Mouse (Mus musculus) neural tube, embryonic 15.5 days (tissue): ENCODE data around the gene Wdr95. TPM values are rescaled to one million over a fixed set of nuclear protein-coding genes. Genes with fewer than 3 reads are reported as not detected.

ENCODE experiments used
- ATAC-seq: fragments of 200-750 bp; cut with Nextera tagmentation; 2 replicates; pipeline ENCODE4 v1.8.0; 2017; ENCODE audit warnings: mild to moderate bottlenecking, moderate TSS enrichment, moderate library complexity; ENCODE audit not compliant: low FRiP score
- H3K27ac ChIP-seq: fragments of 300-500 bp; sonication (generic); replicated peaks from 2 replicates; pipeline ENCODE4 v1.5.1; 2015; ENCODE audit warnings: mild to moderate bottlenecking, inconsistent platforms
- H3K27me3 ChIP-seq: fragments of 300-500 bp; sonication (generic); replicated peaks from 2 replicates; pipeline ENCODE4 v1.6.1; 2015; ENCODE audit warnings: inconsistent platforms
- H3K36me3 ChIP-seq: fragments of 300-500 bp; sonication (generic); 2 replicates; pipeline ENCODE4 v1.6.1; 2015; ENCODE audit warnings: inconsistent platforms
- H3K4me1 ChIP-seq: fragments of 300-500 bp; sonication (generic); 2 replicates; pipeline ENCODE4 v1.6.1; 2015; ENCODE audit warnings: inconsistent platforms
- H3K4me2 ChIP-seq: fragments of 300-500 bp; sonication (generic); 2 replicates; pipeline ENCODE4 v1.6.1; 2015; ENCODE audit warnings: inconsistent platforms, mild to moderate bottlenecking, moderate library complexity
- H3K4me3 ChIP-seq: fragments of 300-500 bp; sonication (generic); replicated peaks from 2 replicates; pipeline ENCODE4 v1.5.1; 2015; ENCODE audit warnings: mild to moderate bottlenecking, inconsistent platforms
- H3K9ac ChIP-seq: fragments of 300-500 bp; sonication (generic); replicated peaks from 2 replicates; pipeline ENCODE4 v1.6.1; 2015; ENCODE audit warnings: mild to moderate bottlenecking, inconsistent platforms
- H3K9me3 ChIP-seq: fragments of 300-500 bp; sonication (generic); replicated peaks from 2 replicates; pipeline ENCODE4 v1.6.1; 2016; ENCODE audit warnings: inconsistent platforms
- WGBS: fragments of 180-500 bp; shearing (Covaris S2); methylation state at CpG from one replicate; pipeline ENCODE4 v1.1.7; 2015; ENCODE audit warnings: mixed read lengths; 5-methylcytosine and 5-hydroxymethylcytosine counted together
- polyA plus RNA-seq: library from polyadenylated mRNA; unstranded; fragments of >200 nt; fragmentation: Nextera tagmentation; extraction: Ambion mirVana; gene quantifications from 2 replicates; pipeline ENCODE4 v1.2.1, GENCODE M21; 2015

Wdr95 gene
- polyA plus RNA-seq, 1 experiment from 2014 or later, result 0.12 TPM

DNA sequence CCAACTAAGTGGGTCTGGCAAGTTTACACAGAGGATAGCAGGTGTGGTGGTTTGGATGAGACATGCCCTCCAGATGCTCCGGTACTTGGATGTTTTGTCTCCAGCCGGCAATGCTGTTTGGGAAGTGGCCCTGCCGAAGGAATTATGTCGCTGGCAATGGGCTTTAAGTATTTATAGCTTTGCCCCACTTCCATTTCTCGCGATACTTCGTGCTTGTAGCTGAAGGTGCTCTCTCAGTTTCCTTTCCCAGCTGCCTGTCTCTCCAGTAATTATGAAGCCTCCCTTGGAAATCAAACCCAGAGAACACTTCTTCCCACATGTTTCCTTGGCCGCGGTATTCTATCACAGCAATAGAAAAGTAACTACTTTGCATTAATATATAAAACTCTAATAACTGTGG is 127.2 kb downstream of the Wdr95 start:
- no peak overlapping the region for H3K4me3 ChIP-seq
- H3K27me3 ChIP-seq, result no peaks in the 10 kb centered on the region
- 83% methylated on average over 9 of the region's 9 CpGs for whole genome bisulfite sequencing
- no peak for ATAC-seq
- no peaks in the 10 kb centered on the region for H3K4me1 ChIP-seq
- no peak overlapping the region for H3K4me2 ChIP-seq
- no peak overlapping the region for H3K9ac ChIP-seq
- H3K27ac ChIP-seq, result no peak overlapping the region
- no peaks in the 10 kb centered on the region for H3K9me3 ChIP-seq
- no peaks in the 10 kb centered on the region for H3K36me3 ChIP-seq

DNA sequence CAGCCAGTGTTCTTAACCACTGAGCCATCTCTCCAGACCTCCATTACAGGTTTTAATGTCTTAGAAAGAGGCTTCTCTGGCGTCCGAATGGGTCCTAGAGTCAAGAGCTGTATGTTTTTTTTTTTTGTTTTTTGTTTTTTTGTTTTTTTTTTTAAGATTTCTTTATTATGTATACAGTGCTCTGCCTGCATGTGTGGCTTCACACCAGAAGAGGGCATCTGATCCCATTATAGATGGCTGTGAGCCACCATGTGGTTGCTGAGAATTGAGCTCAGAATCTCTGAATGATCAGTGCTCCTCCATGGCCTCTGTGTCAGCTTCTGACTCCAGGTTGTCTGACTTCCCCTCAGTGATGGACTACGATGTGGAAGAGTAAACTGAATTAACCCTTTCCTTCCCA is 129.5 kb downstream of the Wdr95 start:
- WGBS, result 57% methylated on average over 3 of the region's 3 CpGs
- Histone ChIP-seq H3K27ac (no peak overlapping the region), H3K9me3 (no peaks in the 10 kb centered on the region), H3K4me3 (no peak overlapping the region), H3K4me1 (no peaks in the 10 kb centered on the region), H3K9ac (no peak overlapping the region), H3K4me2 (no peak overlapping the region), H3K36me3 (no peaks in the 10 kb centered on the region), H3K27me3 (no peaks in the 10 kb centered on the region)
- ATAC-seq, result no peak

DNA sequence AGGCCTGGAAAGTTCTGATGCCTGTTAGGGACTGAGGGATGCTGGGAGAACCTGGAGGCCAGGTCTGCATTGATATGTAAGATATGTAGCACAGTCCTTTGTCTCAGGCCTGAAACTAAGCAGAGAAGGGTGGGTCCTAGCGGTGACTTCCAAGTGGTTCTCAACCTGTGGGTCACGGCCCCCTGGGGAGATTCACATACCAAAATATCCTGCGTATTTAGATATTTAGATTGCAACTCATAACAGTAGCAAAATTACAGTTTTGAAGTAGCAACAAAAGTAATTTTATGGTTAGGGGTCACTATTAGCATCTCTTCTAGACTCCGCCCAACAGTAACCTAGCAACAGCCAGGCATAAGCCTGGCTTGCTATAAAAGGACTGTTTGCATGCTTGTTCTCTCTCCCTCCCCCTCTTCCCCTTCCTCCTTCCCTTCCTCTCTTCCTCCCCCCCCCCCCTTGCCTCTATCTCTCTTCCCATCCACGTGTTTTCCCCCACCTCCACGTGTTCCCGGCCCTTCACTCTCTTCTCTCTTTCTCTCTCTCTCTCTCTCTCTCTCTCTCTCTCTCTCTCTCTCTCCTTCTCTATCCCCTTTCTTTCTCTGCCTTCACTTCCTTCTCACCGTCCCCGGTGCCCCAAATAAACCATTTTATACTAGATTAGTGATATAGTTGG is 130.4 kb downstream of the Wdr95 start:
- H3K36me3 ChIP-seq, result no peaks in the 10 kb centered on the region
- no peak overlapping the region for H3K27ac ChIP-seq
- H3K4me1 ChIP-seq, result no peaks in the 10 kb centered on the region
- no peak overlapping the region for H3K4me3 ChIP-seq
- no peak overlapping the region for H3K4me2 ChIP-seq
- H3K9ac ChIP-seq, result no peak overlapping the region
- 73% methylated on average over 9 of the region's 9 CpGs for WGBS
- ATAC-seq, result no peak
- no peaks in the 10 kb centered on the region for H3K9me3 ChIP-seq
- H3K27me3 ChIP-seq, result no peaks in the 10 kb centered on the region

DNA sequence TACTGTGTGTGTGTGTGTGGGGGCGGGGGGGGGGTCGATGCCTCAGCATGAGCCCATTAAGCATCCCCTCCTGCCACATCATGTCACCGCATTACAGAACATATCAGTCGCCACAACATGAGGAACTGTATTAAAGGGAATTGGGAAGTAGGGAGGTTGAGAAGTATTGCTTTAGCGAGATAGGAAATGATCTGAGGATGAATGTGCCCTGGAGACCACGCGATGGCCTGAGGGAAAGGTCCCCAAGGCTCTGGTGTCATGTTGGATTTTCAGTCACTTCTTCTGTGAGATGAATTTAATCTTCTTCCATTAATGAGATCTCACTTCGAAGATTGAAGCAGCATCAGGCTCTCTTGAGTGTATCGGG is 130.9 kb downstream of the Wdr95 start:
- WGBS, result 57% methylated on average over 8 of the region's 9 CpGs
- ATAC-seq, result no peak
- H3K9ac ChIP-seq, result no peak overlapping the region
- no peaks in the 10 kb centered on the region for H3K36me3 ChIP-seq
- H3K27me3 ChIP-seq, result no peaks in the 10 kb centered on the region
- H3K4me3 ChIP-seq, result no peak overlapping the region
- H3K4me1 ChIP-seq, result no peaks in the 10 kb centered on the region
- H3K27ac ChIP-seq, result no peak overlapping the region
- H3K9me3 ChIP-seq, result no peaks in the 10 kb centered on the region
- no peak overlapping the region for H3K4me2 ChIP-seq

DNA sequence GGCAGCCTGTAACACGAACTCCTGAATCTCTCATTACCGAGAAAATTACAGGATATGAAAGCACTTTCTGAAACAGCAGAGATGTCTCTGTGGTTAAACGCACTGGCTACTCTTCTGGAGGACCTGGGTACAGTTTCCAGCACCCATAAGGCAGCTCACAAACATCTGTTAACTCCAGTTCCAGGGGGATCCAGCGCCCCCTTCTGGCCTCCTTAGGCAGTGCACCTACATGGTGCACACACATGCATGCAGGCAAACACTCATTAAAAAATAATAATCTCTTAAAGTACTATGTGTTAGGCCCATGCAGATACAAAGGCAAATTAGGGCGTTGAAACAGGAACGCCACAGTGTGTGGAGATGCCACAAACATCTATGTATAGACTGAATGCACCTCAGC is 132.9 kb downstream of the Wdr95 start:
- Histone ChIP-seq H3K4me3 (no peak overlapping the region), H3K4me2 (no peak overlapping the region), H3K4me1 (no peaks in the 10 kb centered on the region), H3K36me3 (no peaks in the 10 kb centered on the region), H3K27me3 (no peaks in the 10 kb centered on the region), H3K27ac (no peak overlapping the region), H3K9ac (no peak overlapping the region), H3K9me3 (no peaks in the 10 kb centered on the region)
- WGBS, result 91% methylated on average over 6 of the region's 6 CpGs
- ATAC-seq, result no peak

Other genes starting within 250 kb of the Wdr95 start
- gene Medag, start 116.9 kb upstream of the Wdr95 start, polyA plus RNA-seq, result 1.8 and 2.5 TPM in 2 replicates
- gene Tex26, start 89.0 kb upstream of the Wdr95 start, polyA plus RNA-seq, result 0.73 and 0.78 TPM in 2 replicates
- gene Hsph1, start 107.7 kb downstream of the Wdr95 start, polyA plus RNA-seq, result 94.9 and 96.7 TPM in 2 replicates
- gene B3glct, start 149.6 kb downstream of the Wdr95 start, polyA plus RNA-seq, result 13.9 and 14.6 TPM in 2 replicates